Mouse (Mus musculus) Patski (cell line): ENCODE measurements at regions not wholly inside any gene's neighbourhood (a gene's known extent, or its start where the extent isn't known, plus 50 kb on each side); places are given as distances from the start of the nearest gene placed in this dataset.
A peak's percentile ranks its signal among the peaks of the same experiment; 100 is the strongest.

Experiments used
- ATAC-seq: fragments of 100-300 bp; one replicate; pipeline ENCODE4 v1.8.0; 2021
- CTCF ChIA-PET: fragments of 350-600 bp; sonication (Branson Sonifier 250); formaldehyde crosslinking; loops from one replicate; lab custom pipeline; 2022; ENCODE audit warnings: inconsistent platforms; lab: Charles Lee
- POLR2A ChIA-PET: fragments of 350-600 bp; sonication (Branson Sonifier 250); formaldehyde crosslinking; loops from one replicate; lab custom pipeline; 2022; ENCODE audit warnings: antibody characterized with exemption, inconsistent platforms; lab: Charles Lee
- DNase-seq: peaks from one replicate; pipeline ENCODE4 v3.0.0-alpha.2; 2011; ENCODE audit warnings: low read depth, low spot score
- H3K27me3 ChIP-seq: fragments of 371-371 bp; one replicate; pipeline ENCODE4 v1.5.1; 2021
- CTCF ChIP-seq: fragments of 100-300 bp; IDR thresholded peaks from one replicate; pipeline ENCODE4 v1.5.1; 2021
- in situ Hi-C: fragments of 300-500 bp; cut with MboI; formaldehyde crosslinking; loops from 3 replicates; pipeline ENCODE4 v1.11.1; 2018; ENCODE audit warnings: low pct_unique_long_range_greater_than_20kb, mixed read lengths

- TF ChIP-seq CTCF = no peak
- POLR2A ChIA-PET = no interaction called here
- no peaks in the 10 kb centered on the region for H3K27me3 ChIP-seq
- in situ Hi-C loops = no loop called here
- CTCF ChIA-PET = no interaction called here
- DNase-seq = no peak
- no peak for ATAC-seq
Measured at GRCm38 (mm10) chr4:106157451-106158179, 158.4 kb upstream of the Usp24 start.

GRCm38 (mm10) chr4:106161592-106161991 is 154.4 kb upstream of the Usp24 start:
- DNase-seq (no peak), ATAC-seq (no peak)
- peak; percentile 32 for TF ChIP-seq CTCF
- no peaks in the 10 kb centered on the region for H3K27me3 ChIP-seq
- ChIA-PET POLR2A (no interaction called here), CTCF (interaction anchor here (0.8 to 1.0 kb wide), 2 partner anchors 28 to 36 kb away, joined by 3 read pairs; no protein-coding TSS in a partner anchor)
- in situ Hi-C loops = no loop called here

GRCm38 (mm10) chr4:106162551-106162950 is 153.5 kb upstream of the Usp24 start:
- ATAC-seq (no peak), DNase-seq (no peak)
- in situ Hi-C loops = no loop called here
- ChIA-PET POLR2A (no interaction called here), CTCF (interaction anchor here (1.0 to 1.4 kb wide), 3 partner anchors 12 to 15 kb away, joined by 3 read pairs; no protein-coding TSS in a partner anchor)
- H3K27me3 ChIP-seq = no peaks in the 10 kb centered on the region
- no peak for TF ChIP-seq CTCF

- DNase-seq (no peak), ATAC-seq (no peak)
- H3K27me3 ChIP-seq = no peaks in the 10 kb centered on the region
- CTCF ChIA-PET = interaction anchor here (1.0 to 1.4 kb wide), 3 partner anchors 12 to 15 kb away, joined by 3 read pairs; no protein-coding TSS in a partner anchor
- in situ Hi-C loops = no loop called here
- POLR2A ChIA-PET = interaction anchor here (0.5 kb wide), 1 partner anchor 78 kb away, joined by 3 read pairs; no protein-coding TSS in a partner anchor
- no peak for TF ChIP-seq CTCF
Measured at GRCm38 (mm10) chr4:106163220-106163619, 152.8 kb upstream of the Usp24 start.

GRCm38 (mm10) chr4:106167716-106168115 is 148.3 kb upstream of the Usp24 start:
- in situ Hi-C loops = no loop called here

DNA sequence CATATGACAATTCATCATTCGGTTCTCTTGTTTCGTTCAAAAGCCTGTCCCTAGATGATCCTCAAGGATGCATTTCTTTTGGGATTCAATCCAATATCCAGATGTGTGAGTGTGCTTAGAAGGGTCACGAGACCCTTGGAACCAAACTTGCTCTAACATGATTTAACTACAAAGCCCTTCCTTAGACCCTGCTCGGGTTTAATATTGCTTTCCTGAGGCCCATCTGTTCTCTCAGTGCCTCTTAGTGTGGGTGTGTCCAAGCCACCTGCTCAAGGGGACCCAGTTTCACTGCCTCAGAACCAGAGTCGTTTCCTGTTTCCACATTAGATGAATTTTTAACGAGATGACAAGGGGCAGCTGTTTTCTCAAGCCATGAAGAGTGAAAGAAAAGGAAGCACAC is 147.3 kb upstream of the Usp24 start:
- ATAC-seq (no peak), DNase-seq (no peak)
- no peak for TF ChIP-seq CTCF
- CTCF ChIA-PET = no interaction called here
- POLR2A ChIA-PET = no interaction called here
- H3K27me3 ChIP-seq = no peaks in the 10 kb centered on the region
- in situ Hi-C loops = no loop called here

More at GRCm38 (mm10) chr4:106167716-106168115, 148.3 kb upstream of the Usp24 start:
- ChIA-PET CTCF (no interaction called here), POLR2A (no interaction called here)
- no peak for TF ChIP-seq CTCF
- DNase-seq = no peak
- no peaks in the 10 kb centered on the region for H3K27me3 ChIP-seq
- ATAC-seq = no peak

DNA sequence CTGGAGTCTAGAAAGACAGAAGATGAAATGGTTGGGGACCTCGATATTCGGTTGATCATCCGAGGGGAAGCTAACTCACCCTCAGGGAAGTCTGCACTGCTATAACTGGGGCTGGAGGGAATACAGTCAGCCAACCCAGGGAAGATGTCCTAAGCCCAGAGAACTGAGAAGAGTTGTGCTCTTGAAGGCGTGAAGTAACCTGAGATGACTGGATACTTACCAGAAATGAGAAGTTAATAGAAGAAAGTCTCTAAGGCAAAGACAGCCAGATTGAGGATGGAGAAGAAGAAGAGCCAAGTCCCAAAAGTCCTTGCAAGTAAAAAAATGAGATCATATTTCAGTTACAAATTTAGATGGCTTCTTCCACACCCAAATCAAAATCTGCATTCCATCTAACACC is 146.5 kb upstream of the Usp24 start:
- DNase-seq (no peak), ATAC-seq (no peak)
- POLR2A ChIA-PET = no interaction called here
- no peak for TF ChIP-seq CTCF
- no peaks in the 10 kb centered on the region for H3K27me3 ChIP-seq
- CTCF ChIA-PET = no interaction called here
- in situ Hi-C loops = no loop called here

GRCm38 (mm10) chr4:106170731-106171130 is 145.3 kb upstream of the Usp24 start:
- no peak for DNase-seq
- ChIA-PET CTCF (no interaction called here), POLR2A (no interaction called here)
- ATAC-seq = no peak
- TF ChIP-seq CTCF = no peak
- H3K27me3 ChIP-seq = no peaks in the 10 kb centered on the region
- in situ Hi-C loops = no loop called here

GRCm38 (mm10) chr4:106175352-106175751 is 140.7 kb upstream of the Usp24 start:
- in situ Hi-C loops = no loop called here

GRCm38 (mm10) chr4:106185745-106186501 is 130.1 kb upstream of the Usp24 start:
- ATAC-seq (no peak), DNase-seq (no peak)
- H3K27me3 ChIP-seq = no peaks in the 10 kb centered on the region
- ChIA-PET CTCF (interaction anchor here (2.9 kb wide), 1 partner anchor 10 kb away, joined by 7 read pairs; no protein-coding TSS in a partner anchor), POLR2A (no interaction called here)
- in situ Hi-C loops = no loop called here
- no peak for TF ChIP-seq CTCF

More at GRCm38 (mm10) chr4:106175352-106175751, 140.7 kb upstream of the Usp24 start:
- POLR2A ChIA-PET = no interaction called here
- ATAC-seq = no peak
- no peak for DNase-seq
- CTCF ChIA-PET = interaction anchor here (1.0 to 2.6 kb wide), 4 partner anchors 10 to 34 kb away, joined by 3 to 7 read pairs (median 3); no protein-coding TSS in a partner anchor
- no peaks in the 10 kb centered on the region for H3K27me3 ChIP-seq
- TF ChIP-seq CTCF = no peak

DNA sequence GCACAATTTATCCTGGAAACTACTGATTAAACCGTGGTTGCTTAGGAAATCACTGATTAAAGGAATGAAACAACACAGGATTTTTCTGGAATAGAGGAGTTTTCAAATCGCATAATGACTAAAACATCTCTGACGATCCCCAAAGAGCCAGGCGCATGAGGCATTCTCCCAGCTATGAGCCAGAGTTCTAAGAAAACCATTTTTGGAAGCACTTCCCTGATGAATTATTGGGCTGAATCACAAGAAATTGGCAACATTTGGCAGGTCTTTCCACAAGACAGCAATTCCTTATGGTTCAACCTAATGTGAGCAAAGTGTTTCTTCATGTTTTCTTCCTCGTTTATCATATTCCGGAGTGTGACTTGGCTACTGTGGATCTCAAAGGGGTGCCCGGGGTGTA is 129.3 kb upstream of the Usp24 start:
- POLR2A ChIA-PET = no interaction called here
- H3K27me3 ChIP-seq = no peaks in the 10 kb centered on the region
- no peak for TF ChIP-seq CTCF
- ATAC-seq (no peak), DNase-seq (no peak)
- CTCF ChIA-PET = interaction anchor here (2.9 kb wide), 1 partner anchor 11 kb away, joined by 7 read pairs; no protein-coding TSS in a partner anchor
- in situ Hi-C loops = no loop called here
